Mouse (Mus musculus) yolk sac, embryonic 10.5 days (tissue): Measurements from ENCODE around the gene Gm5142.

ENCODE experiments used
- DNase-seq: peaks from one replicate; pipeline ENCODE4 v3.0.0-alpha.2; 2017; ENCODE audit warnings: low spot score

Gene Gm5142

GRCm38 (mm10) chr14:59178649-59179048 lies at the start of gene Gm5142:
Gene Gm5142, minus strand, starts transcription at chr14:59178749.
- no peak for DNase-seq

GRCm38 (mm10) chr14:59226240-59226639 lies 47.7 kb upstream of the Gm5142 start:
- no peak for DNase-seq

DNA sequence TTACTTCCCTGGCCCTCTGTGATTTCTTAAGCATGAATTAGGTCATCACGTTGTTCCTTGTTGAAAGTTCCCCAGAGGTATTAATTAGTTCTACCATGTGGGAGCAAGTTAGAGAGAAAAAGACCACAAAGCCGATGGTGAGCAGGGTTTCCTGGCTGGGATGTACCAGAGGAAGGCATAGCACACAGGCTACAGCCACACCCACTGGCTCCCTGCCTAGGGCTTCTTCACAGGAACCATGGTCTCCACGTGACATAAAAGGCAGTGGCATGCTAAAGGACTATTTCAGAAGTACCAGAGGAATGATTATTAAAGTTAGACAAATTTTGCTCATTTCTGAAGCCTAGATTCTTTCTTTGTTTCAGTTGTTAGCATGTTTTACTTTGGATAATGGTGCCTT lies 40.7 kb upstream of the Gm5142 start:
- no peak for DNase-seq

DNA sequence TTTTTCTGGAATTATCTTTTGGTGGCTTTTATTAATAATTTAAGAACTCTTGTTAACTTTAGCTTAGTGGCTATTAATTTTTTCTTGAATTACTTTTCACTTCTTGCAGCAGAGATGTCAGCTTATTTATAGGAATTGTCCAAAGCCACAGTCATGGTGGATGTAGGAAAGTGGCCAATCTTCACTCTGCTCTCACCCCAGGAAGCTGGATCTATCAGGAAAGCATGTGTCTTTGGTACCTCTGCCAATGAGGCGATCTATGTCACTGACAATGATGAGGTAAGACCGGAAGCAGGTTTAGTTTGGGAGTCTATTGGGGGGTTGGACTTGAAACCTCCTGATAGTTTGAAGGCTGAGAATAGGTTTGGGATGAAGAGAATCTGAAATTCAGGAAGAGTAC lies 31.3 kb upstream of the Gm5142 start:
- no peak for DNase-seq

DNA sequence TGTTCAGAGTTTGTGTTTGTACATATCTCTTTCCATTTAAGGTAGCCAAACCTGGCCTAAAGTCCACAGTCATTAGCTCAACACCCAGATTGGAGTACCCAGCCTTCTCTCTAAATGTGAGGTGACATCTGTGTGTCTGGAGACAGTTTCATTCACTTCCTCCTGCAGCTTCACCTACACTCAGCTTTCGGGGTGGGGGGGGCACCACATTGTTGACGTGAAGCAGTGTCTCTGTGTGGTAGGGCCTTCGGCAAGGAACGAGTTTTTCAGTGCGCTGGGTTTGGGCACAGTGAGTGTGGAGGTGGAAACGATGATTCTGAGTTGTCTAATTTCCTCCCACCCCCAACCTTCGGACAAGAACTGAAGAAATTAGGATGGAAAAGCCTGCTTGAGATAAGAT lies 30.5 kb upstream of the Gm5142 start:
- DNase-seq, result no peak

GRCm38 (mm10) chr14:59205976-59206583 lies 27.5 kb upstream of the Gm5142 start:
- no peak for DNase-seq

GRCm38 (mm10) chr14:59205461-59205860 lies 26.9 kb upstream of the Gm5142 start:
- DNase-seq, result no peak

GRCm38 (mm10) chr14:59201604-59202215 lies 23.2 kb upstream of the Gm5142 start:
- no peak for DNase-seq

GRCm38 (mm10) chr14:59200711-59201603 lies 22.4 kb upstream of the Gm5142 start, which contains the start of gene Rcbtb1:
Gene Rcbtb1, plus strand, starts transcription at chr14:59201209.
- DNase-seq, result peak; percentile 95

DNA sequence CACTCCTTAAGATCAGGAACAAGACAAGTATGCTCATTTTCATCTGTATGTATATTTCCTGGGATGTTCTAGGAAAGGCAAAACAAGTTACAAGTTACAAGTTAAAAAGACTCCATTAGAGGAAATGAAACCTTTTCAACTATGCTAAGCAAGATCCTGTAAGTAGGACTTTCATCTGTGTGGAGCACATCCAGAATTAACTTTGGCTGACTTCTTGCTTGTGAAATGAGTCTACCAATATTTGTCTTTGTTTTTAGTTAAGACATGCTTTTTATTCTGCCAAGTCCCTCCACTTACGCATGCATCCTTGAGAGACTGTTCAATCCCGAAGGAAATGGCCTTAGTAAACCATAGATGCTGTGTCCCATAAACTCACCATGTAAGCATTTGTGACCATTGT lies 7.6 kb upstream of the Gm5142 start:
- DNase-seq, result no peak

- DNase-seq, result no peak
Observed at GRCm38 (mm10) chr14:59185514-59185913, 7.0 kb upstream of the Gm5142 start.

DNA sequence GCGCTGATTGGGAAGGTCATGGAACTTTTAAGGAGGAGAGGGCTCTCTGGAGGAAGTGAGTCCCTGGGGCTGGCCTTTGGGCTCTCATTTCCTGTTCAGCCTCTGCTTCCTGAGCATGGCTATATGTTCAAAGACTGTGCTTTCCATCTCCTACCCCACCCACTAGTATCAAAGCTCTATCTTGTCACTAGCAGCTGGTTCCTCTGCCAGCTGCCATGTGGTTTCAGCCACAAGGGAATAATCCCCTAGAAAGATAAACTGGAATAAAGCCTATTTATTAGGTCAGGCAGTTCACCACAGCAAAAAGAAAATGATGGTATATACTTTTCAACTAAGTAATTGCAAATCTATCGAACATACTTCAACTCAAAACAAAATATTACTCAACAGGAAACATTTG lies 4.2 kb upstream of the Gm5142 start:
- no peak for DNase-seq

- peak; percentile 68 for DNase-seq
Observed at GRCm38 (mm10) chr14:59157016-59157698, 21.4 kb downstream of the Gm5142 start.

DNA sequence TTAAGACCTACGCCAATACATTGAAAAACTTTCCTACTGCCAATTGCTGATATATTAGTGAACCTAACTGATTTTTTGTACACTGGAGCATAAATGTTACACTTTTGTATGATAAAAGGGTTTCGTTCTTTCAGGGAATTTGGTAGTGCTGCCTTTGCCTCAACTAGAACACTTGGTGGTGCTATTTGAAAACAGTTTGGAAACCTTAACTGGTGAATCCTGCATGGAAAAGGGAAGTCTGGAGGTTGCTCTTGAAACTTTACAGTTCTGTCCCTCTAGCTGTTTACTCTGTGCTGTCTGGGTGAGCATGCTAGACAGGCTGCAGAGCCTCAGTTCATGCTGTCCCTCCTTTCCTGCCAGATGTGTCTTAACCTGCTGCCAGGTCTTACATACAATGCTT lies 23.0 kb downstream of the Gm5142 start:
- DNase-seq, result no peak

- no peak for DNase-seq
Observed at GRCm38 (mm10) chr14:59142793-59143192, 35.8 kb downstream of the Gm5142 start, which contains the start of gene 1700129C05Rik. Gene 1700129C05Rik, minus strand, starts transcription at chr14:59142893.

DNA sequence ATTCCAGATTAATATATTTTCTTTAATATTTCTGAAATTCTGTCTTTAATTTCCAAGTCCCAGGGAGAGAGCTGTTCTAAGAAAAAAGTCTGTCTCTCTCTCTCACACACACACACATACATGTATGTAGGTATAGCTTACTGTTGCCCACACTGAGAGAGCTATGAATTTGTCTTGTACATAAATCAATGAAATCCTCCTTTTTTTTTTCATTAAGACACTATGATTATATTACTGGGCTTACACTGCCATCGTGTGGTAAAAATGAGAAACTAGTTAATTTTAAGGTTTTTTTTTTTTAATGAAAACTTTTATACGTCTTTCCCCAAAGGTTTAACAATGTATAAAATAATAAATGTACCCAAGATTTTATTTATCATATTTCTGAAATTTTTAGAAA lies 64.3 kb downstream of the Gm5142 start:
- no peak for DNase-seq
